Mouse (Mus musculus) hindbrain, embryonic 12.5 days (tissue): ENCODE results near the gene Ucp3. TPM values are rescaled to one million over a fixed set of nuclear protein-coding genes. Genes with fewer than 3 reads are reported as not detected.

Experiments used
- ATAC-seq: fragments of 200-750 bp; cut with Nextera tagmentation; 2 replicates; pipeline ENCODE4 v1.8.0; 2017; ENCODE audit warnings: moderate TSS enrichment; ENCODE audit not compliant: low FRiP score
- H3K27ac ChIP-seq: fragments of 300-500 bp; sonication (generic); 2 replicates; pipeline ENCODE4 v1.5.1; 2016; ENCODE audit warnings: mild to moderate bottlenecking
- H3K27me3 ChIP-seq: fragments of 300-500 bp; sonication (generic); 2 replicates; pipeline ENCODE4 v1.6.1; 2016; ENCODE audit warnings: mild to moderate bottlenecking
- H3K36me3 ChIP-seq: fragments of 300-500 bp; sonication (generic); 2 replicates; pipeline ENCODE4 v1.6.1; 2016; ENCODE audit warnings: mild to moderate bottlenecking
- H3K4me1 ChIP-seq: fragments of 300-500 bp; sonication (generic); 2 replicates; pipeline ENCODE4 v1.6.1; 2016
- H3K4me2 ChIP-seq: fragments of 300-500 bp; sonication (generic); replicated peaks from 2 replicates; pipeline ENCODE4 v1.6.1; 2016; ENCODE audit warnings: mild to moderate bottlenecking
- H3K4me3 ChIP-seq: fragments of 300-500 bp; sonication (generic); 2 replicates; pipeline ENCODE4 v1.5.1; 2016; ENCODE audit warnings: mild to moderate bottlenecking
- H3K9ac ChIP-seq: fragments of 300-500 bp; sonication (generic); 2 replicates; pipeline ENCODE4 v1.6.1; 2016; ENCODE audit warnings: mild to moderate bottlenecking, moderate library complexity
- H3K9me3 ChIP-seq: fragments of 300-500 bp; sonication (generic); replicated peaks from 2 replicates; pipeline ENCODE4 v1.6.1; 2016; ENCODE audit warnings: mild to moderate bottlenecking
- WGBS: fragments of 180-500 bp; shearing (Covaris S2); methylation state at CpG from one replicate; pipeline ENCODE4 v1.1.7; 2016; 5-methylcytosine and 5-hydroxymethylcytosine counted together
- polyA plus RNA-seq: library from polyadenylated mRNA; unstranded; fragments of >200 nt; fragmentation: Nextera tagmentation; extraction: Ambion mirVana; gene quantifications from 2 replicates; pipeline ENCODE4 v1.2.1, GENCODE M21; 2016

Ucp3 gene
- polyA plus RNA-seq, 1 experiment from 2014 or later = not detected

- no peak for ATAC-seq
- Histone ChIP-seq H3K4me3 (peak overlapping the region; percentile 11), H3K4me1 (peaks cover 40% of the 10 kb centered on the region), H3K9ac (no peak overlapping the region), H3K36me3 (peaks cover 15% of the 10 kb centered on the region; the same call in 1 of the 2 replicates), H3K27ac (peak overlapping the region; percentile 76), H3K9me3 (no peaks in the 10 kb centered on the region), H3K4me2 (peak overlapping the region; percentile 84), H3K27me3 (peaks cover 4% of the 10 kb centered on the region)
- 48% methylated on average over 8 of the region's 8 CpGs for WGBS
Measured at GRCm38 (mm10) chr7:100495042-100495441, 22.3 kb downstream of the Ucp3 start.

- Histone ChIP-seq H3K4me1 (peaks cover 40% of the 10 kb centered on the region), H3K9ac (peak overlapping the region; percentile 33; the same call in 1 of the 2 replicates), H3K9me3 (no peaks in the 10 kb centered on the region), H3K4me3 (peak overlapping the region; percentile 11; the same call in 1 of the 2 replicates), H3K36me3 (peaks cover 15% of the 10 kb centered on the region; the same call in 1 of the 2 replicates), H3K27me3 (peaks cover 4% of the 10 kb centered on the region), H3K4me2 (peak overlapping the region; percentile 84), H3K27ac (peak overlapping the region; percentile 76)
- 42% methylated on average over 11 of the region's 11 CpGs for WGBS
- ATAC-seq = peak; percentile 66
Measured at GRCm38 (mm10) chr7:100495581-100496251, 22.9 kb downstream of the Ucp3 start.

- Histone ChIP-seq H3K27ac (peak overlapping the region; percentile 76), H3K27me3 (peaks cover 4% of the 10 kb centered on the region), H3K4me1 (peaks cover 40% of the 10 kb centered on the region), H3K36me3 (peaks cover 15% of the 10 kb centered on the region; the same call in 1 of the 2 replicates), H3K9ac (no peak overlapping the region), H3K4me2 (no peak overlapping the region; the same call in 1 of the 2 replicates), H3K9me3 (no peaks in the 10 kb centered on the region), H3K4me3 (no peak overlapping the region)
- 89% methylated on average over 6 of the region's 6 CpGs for WGBS
- no peak for ATAC-seq
Measured at GRCm38 (mm10) chr7:100496371-100496770, 23.6 kb downstream of the Ucp3 start.

- Histone ChIP-seq H3K4me3 (no peak overlapping the region), H3K36me3 (peaks cover 15% of the 10 kb centered on the region; the same call in 1 of the 2 replicates), H3K4me2 (no peak overlapping the region), H3K9me3 (no peaks in the 10 kb centered on the region), H3K27ac (peak overlapping the region; percentile 25; the same call in 1 of the 2 replicates), H3K27me3 (peaks cover 4% of the 10 kb centered on the region), H3K9ac (no peak overlapping the region), H3K4me1 (peaks cover 40% of the 10 kb centered on the region)
- no peak for ATAC-seq
- whole genome bisulfite sequencing = 95% methylated on average over 9 of the region's 9 CpGs
Measured at GRCm38 (mm10) chr7:100496791-100497190, 24.0 kb downstream of the Ucp3 start.

- 86% methylated on average over 4 of the region's 4 CpGs for WGBS
- no peak overlapping the region for H3K27ac ChIP-seq
- peaks cover 15% of the 10 kb centered on the region; the same call in 1 of the 2 replicates for H3K36me3 ChIP-seq
- H3K4me1 ChIP-seq = peaks cover 39% of the 10 kb centered on the region
- H3K9ac ChIP-seq = no peak overlapping the region
- H3K4me3 ChIP-seq = no peak overlapping the region
- no peak overlapping the region for H3K4me2 ChIP-seq
- H3K27me3 ChIP-seq = peaks cover 4% of the 10 kb centered on the region
- ATAC-seq = no peak
- no peaks in the 10 kb centered on the region for H3K9me3 ChIP-seq
Measured at GRCm38 (mm10) chr7:100497402-100497801, 24.6 kb downstream of the Ucp3 start.

- Histone ChIP-seq H3K9ac (no peak overlapping the region), H3K27ac (no peak overlapping the region), H3K9me3 (no peaks in the 10 kb centered on the region), H3K27me3 (no peaks in the 10 kb centered on the region), H3K4me1 (peaks cover 33% of the 10 kb centered on the region), H3K4me3 (no peak overlapping the region), H3K4me2 (no peak overlapping the region), H3K36me3 (peaks cover 15% of the 10 kb centered on the region; the same call in 1 of the 2 replicates)
- 91% methylated on average over 13 of the region's 13 CpGs for WGBS
- ATAC-seq = no peak
Measured at GRCm38 (mm10) chr7:100497982-100498381, 25.2 kb downstream of the Ucp3 start.

- Histone ChIP-seq H3K9me3 (no peaks in the 10 kb centered on the region), H3K9ac (no peak overlapping the region), H3K4me3 (no peak overlapping the region), H3K27ac (no peak overlapping the region), H3K27me3 (no peaks in the 10 kb centered on the region), H3K4me1 (peaks cover 18% of the 10 kb centered on the region), H3K36me3 (peaks cover 15% of the 10 kb centered on the region; the same call in 1 of the 2 replicates), H3K4me2 (no peak overlapping the region)
- ATAC-seq = no peak
Measured at GRCm38 (mm10) chr7:100499465-100499864, 26.7 kb downstream of the Ucp3 start.

- Histone ChIP-seq H3K36me3 (peaks cover 15% of the 10 kb centered on the region; the same call in 1 of the 2 replicates), H3K27me3 (no peaks in the 10 kb centered on the region), H3K4me3 (no peak overlapping the region), H3K4me1 (peaks cover 10% of the 10 kb centered on the region), H3K27ac (no peak overlapping the region), H3K9ac (no peak overlapping the region), H3K9me3 (no peaks in the 10 kb centered on the region), H3K4me2 (no peak overlapping the region)
- 68% methylated on average over 16 of the region's 16 CpGs for WGBS
- ATAC-seq = no peak
Measured at GRCm38 (mm10) chr7:100500276-100500977, 27.6 kb downstream of the Ucp3 start.

- H3K4me3 ChIP-seq = no peak overlapping the region
- no peaks in the 10 kb centered on the region for H3K27me3 ChIP-seq
- no peak overlapping the region for H3K9ac ChIP-seq
- peaks cover 15% of the 10 kb centered on the region; the same call in 1 of the 2 replicates for H3K36me3 ChIP-seq
- H3K4me2 ChIP-seq = no peak overlapping the region
- H3K27ac ChIP-seq = no peak overlapping the region
- 72% methylated on average over 6 of the region's 6 CpGs for WGBS
- no peak for ATAC-seq
- no peaks in the 10 kb centered on the region for H3K9me3 ChIP-seq
- peaks cover 2% of the 10 kb centered on the region for H3K4me1 ChIP-seq
Measured at GRCm38 (mm10) chr7:100501027-100501843, 28.4 kb downstream of the Ucp3 start.

- Histone ChIP-seq H3K27me3 (no peaks in the 10 kb centered on the region), H3K27ac (no peak overlapping the region), H3K36me3 (peaks cover 12% of the 10 kb centered on the region; the same call in 1 of the 2 replicates), H3K4me2 (no peak overlapping the region), H3K4me3 (no peak overlapping the region), H3K4me1 (no peaks in the 10 kb centered on the region), H3K9ac (no peak overlapping the region), H3K9me3 (no peaks in the 10 kb centered on the region)
- WGBS = 57% methylated on average over 2 of the region's 2 CpGs
- ATAC-seq = no peak
Measured at GRCm38 (mm10) chr7:100501844-100502373, 29.1 kb downstream of the Ucp3 start.

- Histone ChIP-seq H3K4me1 (no peaks in the 10 kb centered on the region), H3K4me3 (no peak overlapping the region), H3K9ac (no peak overlapping the region), H3K36me3 (peaks cover 12% of the 10 kb centered on the region; the same call in 1 of the 2 replicates), H3K27me3 (no peaks in the 10 kb centered on the region), H3K27ac (no peak overlapping the region), H3K9me3 (no peaks in the 10 kb centered on the region), H3K4me2 (no peak overlapping the region)
- ATAC-seq = no peak
- WGBS = 83% methylated on average over 7 of the region's 7 CpGs
Measured at GRCm38 (mm10) chr7:100502374-100502922, 29.7 kb downstream of the Ucp3 start.
